Mouse (Mus musculus) ES-CJ7 (cell line): ENCODE data around the gene Vwa7.
"Not testable (repeated sequence)": the region's sequence is repeated elsewhere in the genome, so short reads cannot be mapped to it uniquely, and the experiment has no call there.

Source experiments
- DNase-seq: peaks from one replicate; pipeline ENCODE4 v3.0.0; 2011; ENCODE audit warnings: low read depth, low spot score

Vwa7 gene

DNA sequence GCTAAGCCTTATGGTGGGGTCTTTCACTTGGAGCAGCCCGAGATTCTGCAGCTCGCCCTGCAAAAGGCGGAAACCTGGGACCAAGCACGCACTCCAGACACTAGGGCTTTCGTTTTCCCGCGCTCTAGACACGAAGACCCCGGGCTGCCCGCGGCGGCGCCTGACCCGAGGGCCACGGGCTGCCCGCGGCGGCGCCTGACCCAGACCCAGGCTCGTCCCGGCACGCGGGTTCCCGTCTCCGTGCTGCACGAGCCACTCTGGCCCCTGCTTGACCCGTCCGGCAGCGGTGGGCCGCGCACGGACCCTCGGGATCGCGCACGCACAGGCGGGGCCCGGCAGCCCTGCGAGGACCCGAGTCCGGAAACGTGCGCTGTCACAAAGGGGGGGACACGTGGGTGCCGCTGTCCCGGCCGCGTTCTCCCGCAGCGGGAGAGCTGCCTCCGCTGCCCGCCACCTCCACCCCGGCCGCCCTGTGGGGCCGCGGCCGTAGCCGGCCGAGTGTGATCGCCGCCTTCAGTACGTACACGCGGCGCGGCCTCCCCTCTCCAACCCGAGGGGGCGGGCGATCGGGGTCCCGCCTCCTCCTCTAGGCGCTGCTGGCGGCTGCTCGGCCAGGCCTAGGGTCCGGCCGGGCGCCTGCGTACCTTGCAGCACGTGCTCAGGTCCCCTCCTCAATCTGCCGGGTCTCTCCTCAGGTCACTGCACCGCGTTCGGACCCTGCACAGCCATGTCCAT is 15.5 kb upstream of the Vwa7 start, which contains the start of gene Vars:
Gene Vars (plus strand): TSS at position 271 of the 735 bp plus-strand sequence.
- peak; percentile 89 for DNase-seq

DNA sequence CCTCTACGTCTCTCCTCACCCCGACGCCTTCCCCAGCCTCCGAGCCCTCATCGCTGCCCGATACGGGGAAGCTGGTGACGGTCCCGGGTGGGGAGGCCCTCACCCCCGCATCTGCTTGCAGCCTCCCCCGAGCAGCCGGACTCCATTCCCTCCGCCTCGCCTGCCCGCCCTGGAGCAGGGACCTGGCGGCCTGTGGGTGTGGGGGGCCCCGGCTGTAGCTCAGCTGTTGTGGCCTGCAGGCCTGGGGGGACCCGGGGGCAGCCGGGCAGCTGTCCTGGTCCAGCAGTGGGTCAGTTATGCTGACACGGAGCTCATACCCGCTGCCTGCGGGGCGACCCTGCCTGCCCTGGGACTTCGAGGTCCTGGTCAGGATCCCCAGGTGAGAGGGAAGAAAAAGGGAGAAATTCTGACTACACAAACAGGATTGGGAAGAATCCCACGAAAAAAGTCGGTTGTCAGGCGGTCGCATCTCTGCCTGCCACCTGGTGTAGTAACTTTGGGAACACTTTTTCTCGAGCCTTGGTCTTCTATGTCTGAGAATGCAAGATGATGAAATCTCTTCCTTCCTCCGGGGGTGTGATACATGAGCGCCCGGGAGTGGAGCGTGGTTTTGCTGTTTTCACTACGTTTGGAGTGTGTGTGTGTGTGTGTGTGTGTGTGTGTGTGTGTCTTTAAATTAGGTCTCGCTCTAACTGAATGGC is 14.8 kb upstream of the Vwa7 start:
- no peak for DNase-seq

DNA sequence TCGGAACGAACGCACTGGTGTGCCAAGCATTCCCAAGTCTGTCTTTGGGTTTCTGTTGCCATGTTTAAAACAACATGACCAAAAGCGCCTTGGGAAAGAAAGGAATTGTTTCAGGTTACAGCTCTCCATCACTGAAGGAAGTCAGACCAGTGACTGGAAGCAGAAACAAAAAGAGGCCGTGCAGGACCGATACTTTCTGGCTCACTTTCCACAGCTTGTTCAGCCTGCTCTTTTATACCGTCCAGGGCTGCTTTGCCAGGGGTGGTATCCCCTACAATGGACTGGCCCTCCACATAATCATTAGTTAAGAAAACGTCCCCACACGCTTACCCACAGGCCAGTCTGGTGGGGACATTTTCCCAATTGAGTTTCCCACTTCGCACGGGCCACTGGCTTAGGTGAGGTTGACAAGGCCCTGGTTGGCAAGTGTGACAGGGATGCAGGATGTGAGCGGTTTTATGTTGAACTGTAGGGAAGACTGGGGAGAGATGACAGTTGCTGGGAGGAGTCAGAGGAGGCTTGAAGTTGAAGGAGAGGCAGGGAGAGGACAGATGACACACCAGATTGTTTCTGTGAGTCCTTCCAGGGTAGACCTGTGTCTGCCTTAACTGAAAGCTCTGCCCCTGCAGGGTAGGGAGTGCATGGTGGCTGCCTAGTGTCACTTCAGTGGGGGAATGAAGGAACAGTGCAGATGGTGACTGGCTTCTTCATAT is 14.1 kb upstream of the Vwa7 start:
- no peak for DNase-seq

DNA sequence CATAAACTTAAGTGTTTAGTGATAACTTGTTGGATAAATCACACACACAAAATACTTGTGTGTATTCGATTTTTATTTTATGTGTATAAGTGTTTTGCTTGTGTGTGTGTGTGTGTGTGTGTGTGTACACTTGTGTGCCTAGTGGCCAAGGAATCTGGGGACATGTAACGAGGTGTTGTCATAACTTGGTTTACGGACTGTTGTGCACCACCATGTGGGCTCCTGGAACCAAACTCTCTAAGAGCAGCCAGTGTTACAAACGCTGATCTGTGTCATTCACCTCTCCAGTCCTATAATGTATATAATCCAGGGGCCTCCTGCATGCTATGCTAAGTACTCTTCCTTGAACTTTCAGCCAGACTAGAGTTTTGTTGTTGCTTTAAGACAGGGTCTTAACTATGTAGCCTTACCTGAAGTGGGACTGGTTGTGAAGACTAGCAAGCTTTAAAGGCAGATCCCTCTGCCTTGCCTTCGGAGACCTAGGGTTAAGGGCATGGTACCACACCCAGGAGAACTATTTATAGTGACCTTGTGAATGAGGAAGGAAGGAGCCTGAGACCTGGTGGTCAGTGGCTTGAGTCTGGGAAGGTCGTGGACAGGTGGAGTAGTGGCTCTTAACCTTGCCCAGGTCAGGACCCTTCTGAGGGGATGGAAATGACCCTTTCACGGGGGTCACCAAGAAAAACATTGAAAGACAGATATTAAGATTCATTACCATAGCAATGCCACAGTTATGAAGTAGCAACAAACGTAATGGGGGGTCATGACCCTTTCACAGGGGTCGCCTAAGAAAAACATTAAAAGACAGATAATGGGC is 13.1 kb upstream of the Vwa7 start:
- peak; percentile 64 for DNase-seq

DNA sequence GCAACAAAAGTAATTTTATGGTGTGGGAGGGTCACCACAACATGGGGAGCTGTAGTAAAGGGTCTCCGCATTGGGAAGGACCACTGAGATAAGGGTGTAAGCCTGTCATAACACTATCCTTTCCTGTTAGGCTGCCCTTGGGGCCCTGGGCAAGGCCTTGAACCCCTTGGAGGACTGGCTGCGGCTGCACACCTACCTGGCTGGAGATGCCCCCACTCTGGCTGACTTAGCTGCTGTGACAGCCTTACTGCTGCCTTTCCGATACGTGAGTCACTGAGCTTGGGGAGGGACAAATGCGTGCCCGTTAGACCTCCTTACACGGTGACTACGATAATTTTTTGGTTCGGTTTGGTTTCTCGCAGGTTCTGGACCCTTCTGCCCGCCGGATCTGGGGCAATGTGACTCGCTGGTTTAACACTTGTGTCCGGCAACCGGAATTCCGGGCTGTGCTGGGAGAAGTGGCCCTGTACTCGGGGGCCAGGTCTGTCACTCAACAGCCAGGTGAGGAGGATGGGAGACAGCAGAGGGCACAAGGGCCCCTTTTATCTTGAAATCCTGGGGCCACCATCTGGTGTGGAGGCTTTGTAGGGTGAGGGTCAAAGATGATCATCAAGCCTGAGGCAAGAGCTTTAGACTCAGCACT is 12.2 kb upstream of the Vwa7 start:
- DNase-seq: no peak

DNA sequence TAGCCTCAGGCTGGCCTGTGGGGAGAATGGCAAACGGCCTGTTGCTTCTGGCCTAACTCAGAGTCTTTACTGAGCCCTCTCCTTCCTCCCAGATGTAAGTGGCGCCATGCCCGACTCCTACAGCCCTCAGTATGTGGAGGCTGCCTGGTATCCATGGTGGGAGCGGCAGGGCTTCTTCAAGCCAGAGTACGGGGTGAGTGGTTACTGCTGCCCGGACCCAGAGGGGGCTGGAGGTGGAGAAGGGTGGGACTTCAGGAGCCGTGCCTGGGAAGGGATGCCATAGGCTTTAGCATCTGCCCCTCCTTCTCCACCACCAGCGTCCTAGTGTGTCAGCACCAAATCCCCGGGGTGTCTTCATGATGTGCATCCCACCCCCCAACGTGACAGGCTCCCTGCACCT is 11.2 kb upstream of the Vwa7 start:
- DNase-seq: no peak

DNA sequence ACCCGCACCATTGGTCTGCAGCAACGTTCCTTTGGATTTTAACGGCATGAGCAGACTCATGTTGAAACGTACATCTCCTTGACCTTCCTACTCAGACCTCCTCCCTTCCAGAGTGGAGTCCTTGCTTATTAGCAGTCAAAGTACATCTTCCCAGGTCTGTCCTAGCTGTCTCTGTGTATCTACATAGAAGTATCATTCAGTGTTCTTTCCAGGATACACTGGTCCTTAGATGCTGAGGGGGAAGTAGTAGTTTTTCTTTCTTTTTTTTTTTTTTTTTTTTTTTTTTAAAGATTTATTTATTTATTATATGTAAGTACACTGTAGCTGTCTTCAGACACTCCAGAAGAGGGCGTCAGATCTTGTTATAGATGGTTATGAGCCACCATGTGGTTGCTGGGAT is 10.5 kb upstream of the Vwa7 start:
- DNase-seq: not testable (repeated sequence)

DNA sequence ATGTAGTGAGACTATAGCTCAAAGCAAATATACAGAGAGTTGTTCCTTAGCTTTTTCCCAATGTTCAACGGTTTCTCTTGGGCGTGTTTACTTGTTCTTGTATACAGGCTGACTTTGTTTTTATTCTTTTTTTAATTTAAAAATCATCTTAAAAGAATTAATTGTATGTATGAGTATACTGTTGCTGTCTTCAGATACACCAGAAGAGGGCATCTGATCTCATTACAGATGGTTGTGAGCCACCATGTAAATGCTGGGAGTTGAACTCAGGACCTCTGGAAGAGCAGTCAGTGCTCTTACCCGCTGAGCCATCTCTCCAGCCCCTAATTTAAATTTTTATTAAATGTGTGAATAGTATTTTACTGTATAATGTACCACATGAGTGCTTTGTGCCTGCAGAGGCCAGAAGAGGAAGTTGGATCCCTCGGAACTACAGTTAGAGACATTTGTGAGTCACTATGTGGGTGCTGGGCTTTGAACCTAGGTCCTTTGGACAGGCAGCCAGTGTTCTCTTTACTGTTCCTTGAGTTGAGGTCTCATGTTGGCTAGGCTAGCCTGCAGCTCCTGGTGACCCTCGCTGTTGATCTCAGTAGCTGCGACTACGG is 8.9 kb upstream of the Vwa7 start:
- DNase-seq: no peak

DNA sequence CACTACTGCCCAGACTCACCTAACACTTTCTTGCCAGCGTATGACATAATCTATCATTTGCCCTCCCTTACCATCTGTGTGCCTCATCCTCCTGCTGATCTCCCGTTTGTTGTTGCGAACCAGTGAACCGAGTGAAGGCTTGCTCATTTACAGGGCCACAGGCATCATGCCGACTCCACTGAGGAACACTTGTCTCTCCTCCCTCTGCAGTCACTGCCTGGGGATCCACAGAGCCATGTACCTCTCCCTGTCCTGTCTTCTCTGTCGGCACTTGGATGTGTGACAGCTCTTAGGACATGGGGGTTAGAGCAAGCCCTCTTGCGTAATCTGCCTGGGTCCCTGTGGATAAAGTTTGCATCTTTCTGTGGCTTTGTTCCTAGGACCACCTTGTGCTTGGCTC is 6.8 kb upstream of the Vwa7 start:
- DNase-seq: no peak

DNA sequence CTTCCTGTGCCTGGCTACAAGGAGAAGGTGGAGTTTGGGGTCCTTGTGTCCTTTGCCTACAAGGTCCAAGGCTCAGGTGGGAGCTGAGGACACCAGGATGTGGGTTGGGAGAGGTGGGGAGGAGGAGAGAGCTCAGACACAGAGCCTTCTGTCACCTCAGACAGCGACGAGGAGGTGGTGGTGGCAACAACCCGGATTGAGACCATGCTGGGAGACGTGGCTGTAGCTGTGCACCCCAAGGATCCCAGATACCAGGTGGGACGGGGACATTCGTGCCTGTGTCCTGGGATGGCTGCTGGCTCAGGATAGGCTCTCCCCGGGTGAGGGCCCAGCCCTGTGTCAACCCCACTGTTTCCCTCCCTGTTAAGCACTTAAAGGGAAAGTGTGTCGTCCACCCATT is 4.9 kb upstream of the Vwa7 start:
- DNase-seq: no peak

DNA sequence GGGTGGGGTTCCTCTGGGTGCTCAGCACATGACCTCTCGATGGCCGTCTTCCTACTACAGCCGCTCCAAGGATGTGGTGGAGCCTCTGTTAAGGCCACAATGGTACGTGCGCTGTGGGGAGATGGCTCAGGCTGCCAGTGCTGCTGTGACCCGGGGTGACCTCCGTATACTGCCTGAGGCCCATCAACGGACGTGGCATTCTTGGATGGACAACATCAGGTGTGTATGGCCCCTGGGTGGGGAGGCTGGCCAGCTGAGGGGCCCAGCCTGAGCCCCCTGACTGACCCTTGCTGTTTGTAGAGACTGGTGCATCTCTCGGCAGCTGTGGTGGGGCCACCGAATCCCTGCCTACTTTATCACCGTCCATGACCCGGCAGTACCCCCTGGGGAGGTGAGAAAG is 3.9 kb upstream of the Vwa7 start:
- DNase-seq: no peak

DNA sequence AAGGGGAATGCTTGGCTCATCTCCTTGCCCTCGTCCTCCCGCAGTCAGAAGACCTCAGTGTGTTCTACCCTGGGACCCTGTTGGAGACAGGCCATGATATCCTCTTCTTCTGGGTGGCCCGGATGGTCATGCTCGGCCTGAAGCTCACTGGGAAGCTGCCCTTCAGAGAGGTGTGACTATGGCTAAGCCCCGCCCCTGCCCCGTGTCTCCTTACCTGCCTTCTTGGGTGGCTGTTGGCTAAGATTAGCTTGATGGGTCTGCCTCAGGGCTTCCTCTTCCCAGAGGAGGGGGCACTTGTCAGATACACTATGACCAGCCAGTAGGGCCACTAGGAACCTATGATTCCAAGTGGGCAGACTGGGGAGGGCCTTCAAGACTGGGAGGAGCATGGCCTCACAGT is 3.2 kb upstream of the Vwa7 start:
- DNase-seq: no peak

DNA sequence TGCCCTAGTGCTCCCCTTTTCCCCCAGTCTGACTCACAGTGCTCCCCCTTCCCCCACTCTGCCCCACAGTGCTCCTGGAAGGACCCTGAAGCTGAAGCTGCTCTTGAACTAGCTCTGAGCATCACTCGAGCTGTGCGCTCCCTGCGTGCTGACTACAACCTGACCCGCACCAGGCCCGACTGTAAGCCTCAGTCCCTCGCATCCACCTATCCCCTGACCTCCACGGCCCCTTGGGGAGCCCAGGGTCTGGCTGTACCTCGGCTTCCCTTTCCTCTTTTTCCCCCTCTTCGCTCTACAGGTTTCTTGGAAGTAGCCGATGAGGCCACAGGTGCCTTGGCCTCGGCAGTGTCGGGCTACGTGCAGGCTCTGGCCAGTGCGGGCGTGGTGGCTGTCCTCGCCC is 1.1 kb upstream of the Vwa7 start:
- no peak for DNase-seq

DNA sequence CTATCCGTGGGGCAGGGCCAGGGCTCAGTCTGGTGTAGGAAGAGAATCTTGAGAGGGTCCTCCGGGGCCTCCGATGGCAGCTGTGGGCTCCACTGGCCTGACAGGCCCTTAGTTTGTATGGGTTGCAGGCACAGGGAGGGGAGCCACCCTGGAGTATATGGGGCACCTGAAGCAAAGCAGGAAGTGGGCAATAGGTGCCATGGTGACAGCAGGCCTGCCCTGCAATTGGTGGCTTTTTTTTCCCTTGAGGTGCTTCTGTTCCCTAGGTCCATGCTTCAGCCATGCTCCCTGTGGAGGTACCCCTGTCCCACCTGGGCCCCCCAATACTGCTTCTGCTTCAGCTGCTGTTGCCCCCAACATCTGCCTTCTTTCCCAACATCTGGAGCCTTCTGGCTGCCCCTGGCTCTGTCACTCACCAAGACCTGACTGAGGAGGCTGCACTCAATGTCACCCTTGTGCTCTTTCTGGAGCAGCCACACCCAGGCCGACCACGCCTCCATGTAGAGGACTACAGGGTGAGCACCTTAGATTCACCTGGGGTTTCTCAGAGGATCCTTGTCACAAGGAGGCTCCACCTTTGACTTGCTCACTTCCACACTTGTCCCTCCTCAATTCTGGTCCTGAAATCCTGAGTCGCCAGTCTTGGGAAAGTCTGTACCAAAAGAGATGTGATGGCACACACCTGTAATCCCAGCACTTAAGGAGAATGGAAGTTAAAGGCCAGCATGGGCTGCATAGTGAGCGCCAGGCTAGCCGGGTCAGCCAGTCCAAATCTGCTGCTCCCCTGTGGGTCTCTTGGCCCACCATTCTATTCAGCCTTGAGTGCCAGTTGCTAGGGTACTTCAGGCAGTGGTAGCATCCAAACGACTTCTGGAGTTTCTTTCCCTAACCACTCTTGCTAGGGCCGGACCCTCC is 669 bp downstream of the Vwa7 start:
- DNase-seq: no peak

DNA sequence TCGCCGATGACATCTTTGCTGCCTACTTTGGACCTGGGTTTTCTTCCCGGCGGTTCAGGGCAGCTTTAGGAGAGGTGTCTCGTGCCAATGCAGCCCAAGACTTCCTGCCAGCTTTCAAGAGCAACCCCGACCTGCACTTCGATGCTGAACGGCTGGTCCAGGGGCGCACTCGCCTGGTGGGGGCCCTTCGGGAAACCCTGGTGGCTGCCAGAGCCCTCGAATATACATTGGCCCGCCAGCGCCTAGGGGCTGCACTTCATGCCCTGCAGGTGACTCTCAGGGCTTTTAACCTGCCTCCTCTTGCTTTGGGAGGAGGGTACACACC is 1.3 kb downstream of the Vwa7 start:
- DNase-seq: no peak

DNA sequence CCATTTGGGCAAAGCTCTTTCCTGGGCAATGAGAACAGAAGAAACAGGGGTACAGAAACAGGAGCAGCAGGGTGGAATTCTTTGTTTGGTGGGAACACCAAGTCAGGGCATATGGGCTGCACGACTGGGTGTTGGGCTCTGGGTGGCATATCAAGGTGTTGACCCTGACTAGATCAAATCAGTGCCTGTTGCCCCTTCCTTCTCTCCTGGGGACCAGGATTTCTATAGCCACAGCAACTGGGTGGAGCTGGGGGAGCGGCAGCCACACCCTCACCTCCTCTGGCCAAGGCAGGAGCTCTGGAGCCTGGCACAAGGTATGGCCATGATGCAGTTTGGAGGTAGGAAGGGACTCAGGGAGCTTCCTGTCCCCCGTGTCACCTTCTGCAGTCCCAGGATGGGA is 1.8 kb downstream of the Vwa7 start:
- no peak for DNase-seq

DNA sequence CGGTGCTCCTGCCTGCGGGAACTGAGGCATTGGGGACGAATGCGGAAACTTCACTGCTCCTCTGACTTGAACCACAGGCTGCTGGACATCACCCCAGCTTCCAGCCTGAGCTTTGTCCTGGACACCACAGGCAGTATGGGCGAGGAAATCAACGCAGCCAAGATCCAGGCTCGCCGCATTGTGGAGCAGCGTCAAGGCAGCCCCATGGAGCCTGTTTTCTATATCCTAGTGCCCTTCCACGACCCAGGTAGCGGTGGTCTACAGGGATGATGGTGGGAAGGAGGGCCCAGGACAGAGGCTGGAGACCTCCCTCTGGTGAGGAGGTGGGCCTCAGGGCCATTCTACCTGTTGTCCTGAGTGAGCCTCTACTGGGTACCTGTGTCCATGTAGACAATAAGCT is 3.5 kb downstream of the Vwa7 start:
- no peak for DNase-seq

DNA sequence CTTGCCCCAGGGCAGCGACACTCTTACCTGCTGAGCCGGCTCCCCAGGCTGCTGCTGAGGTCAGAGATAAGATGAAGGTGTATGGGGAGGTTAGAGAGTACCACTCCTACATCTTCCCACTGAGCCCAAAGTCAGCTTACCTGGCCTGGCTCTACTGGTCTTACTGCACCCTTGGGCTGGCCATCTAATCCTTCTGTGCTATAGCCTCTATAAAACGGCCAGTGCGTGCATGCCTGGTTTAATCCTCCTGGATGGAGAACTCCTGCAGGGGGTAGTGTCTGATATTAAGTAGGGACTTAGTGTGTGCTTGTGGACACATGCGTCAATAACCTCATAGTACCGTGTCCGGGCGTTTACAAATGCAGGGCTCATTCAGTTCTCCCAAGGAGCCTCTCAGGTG is 4.2 kb downstream of the Vwa7 start:
- no peak for DNase-seq

DNA sequence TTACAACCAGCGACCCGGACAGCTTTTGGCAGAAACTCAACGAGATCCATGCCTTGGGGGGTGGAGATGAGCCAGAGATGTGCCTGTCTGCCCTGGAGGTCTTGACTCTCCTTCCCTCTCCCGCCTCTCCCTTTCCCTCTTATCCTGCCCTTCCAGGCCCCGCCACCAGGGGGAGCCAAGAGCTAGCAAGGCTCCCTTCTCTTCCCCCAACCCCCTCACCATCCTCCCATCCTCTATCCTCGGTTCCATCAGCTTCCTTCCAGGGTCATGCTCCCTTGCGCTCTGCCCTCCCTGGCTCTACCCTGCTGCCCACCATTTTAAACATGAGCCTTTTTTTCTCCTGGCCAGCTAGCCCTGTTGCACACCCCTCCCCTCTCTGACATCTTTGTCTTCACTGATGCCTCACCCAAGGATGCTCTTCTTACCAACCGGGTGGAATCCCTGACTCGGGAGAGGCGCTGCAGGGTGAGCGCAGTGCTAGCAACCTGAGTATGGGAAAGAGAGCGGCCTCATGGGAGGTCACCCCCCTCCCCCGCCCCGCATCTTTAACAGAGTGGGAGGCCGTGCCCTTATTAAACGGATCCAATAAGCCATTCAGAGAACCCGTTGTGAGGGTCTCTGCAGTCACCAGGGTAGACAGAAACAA is 4.9 kb downstream of the Vwa7 start:
- DNase-seq: peak; percentile 80
